ENCODE assay signal across 15 mouse cellular contexts in genomic region chr19:4144550-4145498, GRCm38 (mm10). TPM values are rescaled to one million over a fixed set of nuclear protein-coding genes. Genes with fewer than 3 reads are reported as not detected.
DNase-seq lines count a peak whose midpoint lies in the region; ATAC-seq and TF ChIP-seq lines count a peak whose summit lies in the region.
"Had no signal": no experiment of that assay in that cellular context is flagged by ENCODE, and none has a peak within 500 bp of the region (broad histone marks: within the 10 kb centered on the region; RNA-seq: fewer than 3 reads in every experiment).

No protein-coding gene starts in this region.

- TF ChIP-seq RAD21 in CH12.LX (IDR thresholded peaks at IDR 0.05; ENCODE audit: low read depth, low read length), result no peak

- in situ Hi-C loops in CH12.LX (cut with MboI; ENCODE audit: low pct_ligation_motif_present, low pct_unique_long_range_greater_than_20kb, low sequenced_read_pairs), result no loop called here

- no peaks in the 10 kb centered on the region for H3K9me3 ChIP-seq in heart, embryonic 15.5 days (replicated peaks)
- no peaks in the 10 kb centered on the region; the same call in 1 of the 2 replicates for H3K9me3 ChIP-seq in heart, embryonic 11.5 days (replicated peaks; ENCODE audit: control insufficient read depth, low read length)
- no peaks in the 10 kb centered on the region for H3K9me3 ChIP-seq in liver, postnatal 0 days (ENCODE audit: low read length)
- H3K9me3 ChIP-seq in CH12.LX (replicated peaks; ENCODE audit: low read length), result peaks cover 5% of the 10 kb centered on the region
- no peaks in the 10 kb centered on the region for H3K9me3 ChIP-seq in intestine, embryonic 15.5 days
- H3K9me3 ChIP-seq: hindbrain, embryonic 10.5 days; limb, embryonic 15.5 days had no signal

- no peak overlapping the region for H3K9ac ChIP-seq in heart, embryonic 15.5 days
- H3K9ac ChIP-seq in heart, embryonic 11.5 days (ENCODE audit: low read depth, low read length), result no peak overlapping the region
- H3K9ac ChIP-seq in liver, postnatal 0 days (replicated peaks), result no peak overlapping the region; the same call in 1 of the 2 replicates
- 0 out of 2 replicates have a peak overlapping the region, but pooled peaks have one; percentile 10 for H3K9ac ChIP-seq in CH12.LX (ENCODE audit: insufficient read depth, low read depth)
- H3K9ac ChIP-seq in intestine, embryonic 15.5 days, result no peak overlapping the region
- H3K9ac ChIP-seq: limb, embryonic 15.5 days had no signal

- peaks cover 15% of the 10 kb centered on the region for H3K79me2 ChIP-seq in CH12.LX (replicated peaks; ENCODE audit: control insufficient read depth, extremely low read depth, insufficient read depth, poor library complexity, severe bottlenecking)

- H3K27ac ChIP-seq in heart, embryonic 15.5 days, result 0 out of 2 replicates have a peak overlapping the region, but pooled peaks have one; percentile 28
- no peak overlapping the region for H3K27ac ChIP-seq in heart, embryonic 11.5 days (ENCODE audit: low read depth, low read length)
- H3K27ac ChIP-seq in liver, postnatal 0 days (ENCODE audit: low read depth), result peak overlapping the region; percentile 74
- peak overlapping the region; percentile 90 for H3K27ac ChIP-seq in CH12.LX (ENCODE audit: insufficient read depth, low read depth)
- no peak overlapping the region for H3K27ac ChIP-seq in intestine, embryonic 15.5 days
- H3K27ac ChIP-seq: forebrain, embryonic 10.5 days; kidney, postnatal 0 days; limb, embryonic 15.5 days had no signal

- 76% methylated on average over 16 of the region's 16 CpGs for WGBS in heart, embryonic 15.5 days
- 72% methylated on average over 16 of the region's 16 CpGs for WGBS in heart, embryonic 11.5 days (ENCODE audit: insufficient replicate concordance)
- 61% methylated on average over 16 of the region's 16 CpGs for WGBS in liver, postnatal 0 days (ENCODE audit: insufficient replicate concordance)
- WGBS in intestine, embryonic 15.5 days, result 76% methylated on average over 16 of the region's 16 CpGs

- no peak for TF ChIP-seq CTCF in liver, postnatal 0 days (IDR thresholded peaks at IDR 0.05; ENCODE audit: low read depth)
- peak in 1 of 2 experiments; percentile 8; a peak in 1 of 4 replicates for TF ChIP-seq CTCF in CH12.LX (conservative IDR thresholded peaks at IDR 0.05 in 1 of 2, IDR thresholded peaks at IDR 0.05 in 1 of 2; ENCODE audit: low read depth in 2 of 2, low read length in 2 of 2)

- DNase-seq in liver, postnatal 0 days, result peak; percentile 53
- DNase-seq in liver (no peak), CH12.LX (ENCODE audit: extremely low read depth) (peak; percentile 84)
- DNase-seq: cerebellum, postnatal 10 days; gastrocnemius, postnatal 14 days had no signal

- H3K36me3 ChIP-seq in heart, embryonic 15.5 days, result no peaks in the 10 kb centered on the region
- no peaks in the 10 kb centered on the region for H3K36me3 ChIP-seq in heart, embryonic 11.5 days (ENCODE audit: control insufficient read depth, insufficient read depth, low read length)
- H3K36me3 ChIP-seq in liver, postnatal 0 days (replicated peaks; ENCODE audit: insufficient read depth, low read length), result peaks cover under 1% of the 10 kb centered on the region; the same call in 1 of the 2 replicates
- H3K36me3 ChIP-seq in CH12.LX (replicated peaks in 1 of 2; ENCODE audit: control insufficient read depth in 1 of 2, insufficient read depth in 1 of 2, low read length in 1 of 2), result peaks cover 0 to 28% of the 10 kb centered on the region in 2 experiments
- H3K36me3 ChIP-seq in intestine, embryonic 15.5 days, result no peaks in the 10 kb centered on the region

- no peak for ATAC-seq in heart, embryonic 15.5 days (replicated peaks; ENCODE audit: insufficient number of reproducible peaks, insufficient read depth, low FRiP score, low read depth)
- no peak for ATAC-seq in heart, embryonic 11.5 days (replicated peaks; ENCODE audit: insufficient number of reproducible peaks, low FRiP score, low TSS enrichment)
- no peak; the same call in 1 of the 2 replicates for ATAC-seq in liver, postnatal 0 days
- peak; percentile 13; the same call in 1 of the 2 replicates for ATAC-seq in monocyte, adult 5-6 weeks (replicated peaks; ENCODE audit: insufficient number of reproducible peaks, low FRiP score, low TSS enrichment, poor library complexity, severe bottlenecking)
- no peak for ATAC-seq in activated CD4-positive, CD25-positive, alpha-beta regulatory T cell, adult 4 months
- no peak for ATAC-seq in intestine, embryonic 15.5 days

- no peak overlapping the region for H3K4me3 ChIP-seq in heart, embryonic 15.5 days
- H3K4me3 ChIP-seq in heart, embryonic 11.5 days (ENCODE audit: low read depth, low read length), result no peak overlapping the region
- H3K4me3 ChIP-seq in liver, postnatal 0 days (ENCODE audit: low read depth, low read length), result no peak overlapping the region
- H3K4me3 ChIP-seq in CH12.LX (replicated peaks in 1 of 3; ENCODE audit: low read depth in 2 of 3, low read length in 2 of 3, poor library complexity in 1 of 3), result no peak overlapping the region
- no peak overlapping the region for H3K4me3 ChIP-seq in intestine, embryonic 15.5 days (replicated peaks)
- H3K4me3 ChIP-seq: forebrain, embryonic 10.5 days; hindbrain, embryonic 10.5 days; limb, embryonic 15.5 days had no signal

- no peaks in the 10 kb centered on the region for H3K27me3 ChIP-seq in heart, embryonic 15.5 days
- H3K27me3 ChIP-seq in heart, embryonic 11.5 days (ENCODE audit: control insufficient read depth, insufficient read depth, low read length), result no peaks in the 10 kb centered on the region
- H3K27me3 ChIP-seq in liver, postnatal 0 days (ENCODE audit: insufficient read depth, low read length), result no peaks in the 10 kb centered on the region
- H3K27me3 ChIP-seq in CH12.LX (replicated peaks), result no peaks in the 10 kb centered on the region
- H3K27me3 ChIP-seq in intestine, embryonic 15.5 days (replicated peaks), result no peaks in the 10 kb centered on the region
- H3K27me3 ChIP-seq: limb, embryonic 15.5 days had no signal

- TF ChIP-seq EP300 in liver, postnatal 0 days (IDR thresholded peaks at IDR 0.05; ENCODE audit: low read depth), result no peak
- peak; percentile 69 for TF ChIP-seq EP300 in CH12.LX (IDR thresholded peaks at IDR 0.05; ENCODE audit: low read length)

- H3K4me1 ChIP-seq in heart, embryonic 15.5 days (replicated peaks), result peaks cover 18% of the 10 kb centered on the region
- H3K4me1 ChIP-seq in heart, embryonic 11.5 days (ENCODE audit: control insufficient read depth, insufficient read depth, low read length), result peaks cover 7% of the 10 kb centered on the region
- peaks cover 35% of the 10 kb centered on the region for H3K4me1 ChIP-seq in liver, postnatal 0 days (ENCODE audit: insufficient read depth)
- H3K4me1 ChIP-seq in CH12.LX (ENCODE audit: control insufficient read depth in 1 of 2, insufficient read depth in 2 of 2), result peaks cover 41 to 78% of the 10 kb centered on the region in 2 experiments
- peaks cover 15% of the 10 kb centered on the region for H3K4me1 ChIP-seq in intestine, embryonic 15.5 days (replicated peaks)

- TF ChIP-seq POLR2A in CH12.LX (IDR thresholded peaks at IDR 0.05; ENCODE audit: low read depth, low read length), result 0 out of 2 replicates have a peak, but pooled peaks have one; percentile 29

- H3K4me2 ChIP-seq in heart, embryonic 15.5 days, result no peak overlapping the region
- H3K4me2 ChIP-seq in heart, embryonic 11.5 days, result no peak overlapping the region
- H3K4me2 ChIP-seq in liver, postnatal 0 days (ENCODE audit: low read depth, low read length), result no peak overlapping the region
- no peak overlapping the region for H3K4me2 ChIP-seq in CH12.LX (ENCODE audit: insufficient read depth, low read depth, poor library complexity, severe bottlenecking)
- no peak overlapping the region for H3K4me2 ChIP-seq in intestine, embryonic 15.5 days (replicated peaks)
- H3K4me2 ChIP-seq: limb, embryonic 15.5 days had no signal

- dilution Hi-C loops in CH12.LX (cut with MboI; ENCODE audit: extremely low pct_ligation_motif_present, extremely low pct_unique_long_range_greater_than_20kb, low sequenced_read_pairs), result no loop called here

RNA-seq across cellular contexts. Expression of gene Cabp4, which starts 1.0 kb away (rescaled TPM):
- polyA plus RNA-seq in heart, embryonic 15.5 days (2015; fragmentation: Nextera tagmentation; extraction: Ambion mirVana), result not detected in 2 replicates
- polyA plus RNA-seq in heart, embryonic 11.5 days (2014; fragmentation: Nextera tagmentation; extraction: Ambion mirVana), result not detected in 2 replicates
- 0.11 and 0.15 TPM in 2 replicates for polyA plus RNA-seq in liver, postnatal 0 days (2015; fragmentation: Nextera tagmentation; extraction: Ambion mirVana)
- total RNA-seq in CH12.LX (2012; rRNA removed) (2.8 and 3.3 TPM in 2 replicates), CH12.LX (2014; rRNA removed) (6.4 and 6.9 TPM in 2 replicates)
- polyA plus RNA-seq in CH12.LX (2012; ENCODE audit: insufficient read length, low read depth), result 11.8 and 14.7 TPM in 2 replicates
- total RNA-seq in monocyte, adult 5-6 weeks (2017), result not detected in 3 replicates
- polyA plus RNA-seq in activated CD4-positive, CD25-positive, alpha-beta regulatory T cell, adult 4 months (2017; shearing (Covaris generic)), result 1 to 10 TPM; 1.1 to 1.4 TPM
- polyA plus RNA-seq in intestine, embryonic 15.5 days (2015; fragmentation: Nextera tagmentation; extraction: Ambion mirVana), result 0.09 and 0.19 TPM in 2 replicates
- polyA plus RNA-seq: embryonic facial prominence, embryonic 11.5 days; forebrain, embryonic 10.5 days had no signal

RNA-seq across cellular contexts. Expression of gene Coro1b, which starts 3.6 kb away (rescaled TPM):
- polyA plus RNA-seq in heart, embryonic 15.5 days (2015; fragmentation: Nextera tagmentation; extraction: Ambion mirVana), result 114 and 137 TPM in 2 replicates
- 109 and 113 TPM in 2 replicates for polyA plus RNA-seq in heart, embryonic 11.5 days (2014; fragmentation: Nextera tagmentation; extraction: Ambion mirVana)
- polyA plus RNA-seq in liver, postnatal 0 days (2015; fragmentation: Nextera tagmentation; extraction: Ambion mirVana), result 63.0 and 64.4 TPM in 2 replicates
- total RNA-seq in CH12.LX (2012; rRNA removed) (172 and 194 TPM in 2 replicates), CH12.LX (2014; rRNA removed) (154 and 179 TPM in 2 replicates)
- polyA plus RNA-seq in CH12.LX (2012; ENCODE audit: insufficient read length, low read depth), result 265 and 293 TPM in 2 replicates
- 209 to 226 TPM (median 217 TPM) in 3 replicates for total RNA-seq in monocyte, adult 5-6 weeks (2017)
- polyA plus RNA-seq in activated CD4-positive, CD25-positive, alpha-beta regulatory T cell, adult 4 months (2017; shearing (Covaris generic)), result 100 to 1,000 TPM; 212 to 255 TPM
- 207 and 214 TPM in 2 replicates for polyA plus RNA-seq in intestine, embryonic 15.5 days (2015; fragmentation: Nextera tagmentation; extraction: Ambion mirVana)

RNA-seq across cellular contexts. Expression of gene Gpr152, which starts 5.2 kb away (rescaled TPM):
- polyA plus RNA-seq in heart, embryonic 15.5 days (2015; fragmentation: Nextera tagmentation; extraction: Ambion mirVana), result 0.04 TPM in 1 of 2 replicates, not detected in the other
- not detected in 2 replicates for polyA plus RNA-seq in heart, embryonic 11.5 days (2014; fragmentation: Nextera tagmentation; extraction: Ambion mirVana)
- not detected in 2 replicates for polyA plus RNA-seq in liver, postnatal 0 days (2015; fragmentation: Nextera tagmentation; extraction: Ambion mirVana)
- total RNA-seq in CH12.LX (2012; rRNA removed) (0.17 and 0.25 TPM in 2 replicates), CH12.LX (2014; rRNA removed) (0.05 TPM in 1 of 2 replicates, not detected in the other)
- 0.71 and 0.82 TPM in 2 replicates for polyA plus RNA-seq in CH12.LX (2012; ENCODE audit: insufficient read length, low read depth)
- total RNA-seq in monocyte, adult 5-6 weeks (2017), result 0.29 to 0.43 TPM in 2 of 3 replicates, not detected in the other
- not detected for polyA plus RNA-seq in activated CD4-positive, CD25-positive, alpha-beta regulatory T cell, adult 4 months (2017; shearing (Covaris generic))
- not detected in 2 replicates for polyA plus RNA-seq in intestine, embryonic 15.5 days (2015; fragmentation: Nextera tagmentation; extraction: Ambion mirVana)
- total RNA-seq: gastrocnemius, postnatal 14 days had no signal
- polyA plus RNA-seq: embryonic facial prominence, embryonic 11.5 days; forebrain, embryonic 10.5 days; hindbrain, embryonic 10.5 days; limb, embryonic 15.5 days had no signal

RNA-seq across cellular contexts. Expression of gene Ptprcap, which starts 8.6 kb away (rescaled TPM):
- 3.6 and 33.8 TPM in 2 replicates for polyA plus RNA-seq in heart, embryonic 15.5 days (2015; fragmentation: Nextera tagmentation; extraction: Ambion mirVana)
- 1.3 and 1.7 TPM in 2 replicates for polyA plus RNA-seq in heart, embryonic 11.5 days (2014; fragmentation: Nextera tagmentation; extraction: Ambion mirVana)
- 35.7 and 35.8 TPM in 2 replicates for polyA plus RNA-seq in liver, postnatal 0 days (2015; fragmentation: Nextera tagmentation; extraction: Ambion mirVana)
- total RNA-seq in CH12.LX (2012; rRNA removed) (438 and 452 TPM in 2 replicates), CH12.LX (2014; rRNA removed) (380 and 447 TPM in 2 replicates)
- polyA plus RNA-seq in CH12.LX (2012; ENCODE audit: insufficient read length, low read depth), result 296 and 343 TPM in 2 replicates
- total RNA-seq in monocyte, adult 5-6 weeks (2017), result 133 to 326 TPM (median 178 TPM) in 3 replicates
- polyA plus RNA-seq in activated CD4-positive, CD25-positive, alpha-beta regulatory T cell, adult 4 months (2017; shearing (Covaris generic)), result 1,000 to 10,000 TPM; 1,013 to 1,027 TPM
- polyA plus RNA-seq in intestine, embryonic 15.5 days (2015; fragmentation: Nextera tagmentation; extraction: Ambion mirVana), result 3.9 and 5.4 TPM in 2 replicates
- polyA plus RNA-seq: forebrain, embryonic 10.5 days had no signal

RNA-seq across cellular contexts. Expression of gene Rps6kb2, which starts 18.3 kb away (rescaled TPM):
- polyA plus RNA-seq in heart, embryonic 15.5 days (2015; fragmentation: Nextera tagmentation; extraction: Ambion mirVana), result 42.2 and 46.1 TPM in 2 replicates
- polyA plus RNA-seq in heart, embryonic 11.5 days (2014; fragmentation: Nextera tagmentation; extraction: Ambion mirVana), result 34.3 and 38.1 TPM in 2 replicates
- 22.1 and 23.0 TPM in 2 replicates for polyA plus RNA-seq in liver, postnatal 0 days (2015; fragmentation: Nextera tagmentation; extraction: Ambion mirVana)
- total RNA-seq in CH12.LX (2012; rRNA removed) (20.7 and 25.3 TPM in 2 replicates), CH12.LX (2014; rRNA removed) (9.7 and 12.0 TPM in 2 replicates)
- 26.6 and 27.2 TPM in 2 replicates for polyA plus RNA-seq in CH12.LX (2012; ENCODE audit: insufficient read length, low read depth)
- total RNA-seq in monocyte, adult 5-6 weeks (2017), result 22.8 to 27.8 TPM (median 27.0 TPM) in 3 replicates
- polyA plus RNA-seq in activated CD4-positive, CD25-positive, alpha-beta regulatory T cell, adult 4 months (2017; shearing (Covaris generic)), result 10 to 100 TPM; 21.9 to 25.0 TPM
- 40.7 and 41.9 TPM in 2 replicates for polyA plus RNA-seq in intestine, embryonic 15.5 days (2015; fragmentation: Nextera tagmentation; extraction: Ambion mirVana)

Comparison
In these comparisons a context has a peak if more than half of its experiments do, and no peak if none do; other contexts are left out.
1. H3K27ac ChIP-seq: peak in heart, embryonic 15.5 days (single experiment), liver, postnatal 0 days (single experiment) and CH12.LX (single experiment); none in heart, embryonic 11.5 days (single experiment) and intestine, embryonic 15.5 days (single experiment).